Mouse (Mus musculus): ENCODE results near the gene Timd4.

GRCm38 (mm10) chr11:46819930-46820329 is 9.3 kb downstream of the Timd4 start:
- TF ChIP-seq CTCF (IDR thresholded peaks at IDR 0.05; ENCODE audit: low read depth), result no peak
- no peak for TF ChIP-seq EP300 (optimal IDR thresholded peaks at IDR 0.05)

All from stomach, postnatal 0 days (tissue).